Mouse (Mus musculus) common myeloid progenitor, adult 5-6 weeks (primary cell): ENCODE measurements around the gene Sipa1. TPM values are rescaled to one million over a fixed set of nuclear protein-coding genes. Genes with fewer than 3 reads are reported as not detected.

Experiments used
- ATAC-seq: replicated peaks from 2 replicates; pipeline ENCODE4 v1.8.0; 2016; ENCODE audit warnings: low read depth, mild to moderate bottlenecking, moderate TSS enrichment, inconsistent platforms; ENCODE audit not compliant: poor library complexity, severe bottlenecking
- total RNA-seq: library from RNA; stranded (forward); fragments of 200-1000, 187-1606 nt; gene quantifications from 2 replicates; pipeline ENCODE4 v1.2.3, GENCODE M21; 2017

Sipa1 gene
- total RNA-seq, 1 experiment from 2014 or later = 113 TPM

GRCm38 (mm10) chr19:5648401-5649297 is 14.9 kb downstream of the Sipa1 start:
- ATAC-seq = peak; percentile 84

- no peak for ATAC-seq
Measured at GRCm38 (mm10) chr19:5647791-5648190, 15.7 kb downstream of the Sipa1 start.

GRCm38 (mm10) chr19:5646731-5647330 is 16.7 kb downstream of the Sipa1 start:
- no peak for ATAC-seq

GRCm38 (mm10) chr19:5645280-5645679 is 18.2 kb downstream of the Sipa1 start:
- no peak for ATAC-seq

- no peak for ATAC-seq
Measured at GRCm38 (mm10) chr19:5641641-5642040, 21.9 kb downstream of the Sipa1 start.

GRCm38 (mm10) chr19:5641021-5641420 is 22.5 kb downstream of the Sipa1 start:
- ATAC-seq = no peak

- no peak for ATAC-seq
Measured at GRCm38 (mm10) chr19:5640339-5640738, 23.2 kb downstream of the Sipa1 start.

GRCm38 (mm10) chr19:5638416-5639005 is 25.0 kb downstream of the Sipa1 start:
- no peak for ATAC-seq

GRCm38 (mm10) chr19:5637069-5638047 is 26.1 kb downstream of the Sipa1 start, which contains the start of gene Rela:
Gene Rela (plus strand): TSS chr19:5637483.
- peak; percentile 77 for ATAC-seq

GRCm38 (mm10) chr19:5636571-5637041 is 26.9 kb downstream of the Sipa1 start:
- 0 out of 2 replicates have a peak, but pooled peaks have one; percentile 27 for ATAC-seq

GRCm38 (mm10) chr19:5636036-5636570 is 27.4 kb downstream of the Sipa1 start:
- no peak for ATAC-seq

- ATAC-seq = no peak
Measured at GRCm38 (mm10) chr19:5632120-5632519, 31.4 kb downstream of the Sipa1 start.

- ATAC-seq = no peak
Measured at GRCm38 (mm10) chr19:5629907-5630306, 33.6 kb downstream of the Sipa1 start.

GRCm38 (mm10) chr19:5625311-5625710 is 38.2 kb downstream of the Sipa1 start:
- ATAC-seq = no peak

GRCm38 (mm10) chr19:5621884-5622283 is 41.6 kb downstream of the Sipa1 start:
- ATAC-seq = no peak

- ATAC-seq = no peak
Measured at GRCm38 (mm10) chr19:5620007-5620406, 43.5 kb downstream of the Sipa1 start.

GRCm38 (mm10) chr19:5614953-5615352 is 48.6 kb downstream of the Sipa1 start:
- ATAC-seq = no peak

GRCm38 (mm10) chr19:5612762-5613411 is 50.6 kb downstream of the Sipa1 start:
- ATAC-seq = peak; percentile 46

GRCm38 (mm10) chr19:5611973-5612372 is 51.5 kb downstream of the Sipa1 start:
- ATAC-seq = no peak
